Mouse (Mus musculus) lung, adult 18-20 months (tissue): Measurements from ENCODE around the gene Id1.

Experiments used
- DNase-seq, 2 experiments: peaks; one replicate each; pipeline ENCODE4 v3.0.0; 2022; ENCODE audit warnings: mixed read lengths in 2 of 2

Gene Id1

GRCm38 (mm10) chr2:152724332-152724723, 11.7 kb upstream of the Id1 start:
- no peak for DNase-seq

- peak; percentile 44 to 67 for DNase-seq
Measured at GRCm38 (mm10) chr2:152725178-152725750, 10.8 kb upstream of the Id1 start.

DNA sequence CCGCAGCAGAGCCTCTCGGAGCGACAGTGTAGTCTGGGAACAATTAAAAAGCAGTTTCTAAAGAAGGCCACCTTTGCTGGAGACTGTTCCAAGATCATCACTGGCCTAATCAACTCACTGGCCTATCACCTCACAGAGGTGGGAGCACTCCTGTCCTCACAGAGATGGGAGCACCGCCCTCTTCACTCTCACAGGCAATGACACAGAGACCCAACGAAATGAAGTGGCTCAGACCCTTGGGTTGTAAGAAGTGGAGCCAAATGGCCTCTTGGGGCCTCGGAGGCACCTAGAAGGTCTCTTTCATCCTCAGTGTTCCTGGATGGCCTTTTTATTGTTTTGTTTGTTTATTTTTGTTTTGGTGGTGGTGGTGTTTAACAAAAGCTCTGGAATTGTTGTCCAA, 9.8 kb upstream of the Id1 start:
- DNase-seq, result no peak

DNA sequence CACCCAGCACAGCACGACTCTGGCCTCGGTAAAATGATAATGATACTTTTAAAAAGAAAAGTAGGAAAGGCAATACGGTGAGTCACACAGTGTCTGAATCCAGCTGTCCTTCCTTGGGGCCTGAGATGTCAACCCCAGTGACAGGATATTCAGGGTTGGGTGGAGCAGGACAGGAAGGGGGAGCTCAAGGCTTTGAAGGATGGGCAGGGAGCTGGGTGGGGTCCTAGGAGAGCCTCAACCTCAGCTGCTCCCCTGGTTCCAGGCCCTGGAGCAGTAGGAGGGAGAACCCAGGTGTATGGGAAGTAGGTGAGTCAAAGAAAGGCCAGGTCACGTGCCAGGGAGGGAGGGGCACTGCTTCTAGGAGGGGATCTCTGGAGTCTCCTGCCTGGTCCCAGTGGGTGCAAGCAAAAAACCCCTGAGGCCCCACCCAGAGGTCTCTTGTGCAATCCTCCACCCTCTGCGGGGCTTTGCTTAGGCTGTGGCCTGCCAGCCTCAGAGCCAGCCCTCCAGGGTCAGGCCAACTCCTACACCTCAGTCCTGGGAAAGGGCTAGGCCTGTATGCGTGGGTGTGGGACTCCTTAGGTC, 9.2 kb upstream of the Id1 start:
- peak; percentile 55 to 64 for DNase-seq

GRCm38 (mm10) chr2:152727795-152728510, 8.1 kb upstream of the Id1 start:
- peak; percentile 76 to 85 for DNase-seq

- DNase-seq, result no peak
Measured at GRCm38 (mm10) chr2:152728594-152728993, 7.5 kb upstream of the Id1 start.

GRCm38 (mm10) chr2:152729013-152729635, 6.9 kb upstream of the Id1 start:
- no peak for DNase-seq

- peak; percentile 55 to 58 for DNase-seq
Measured at GRCm38 (mm10) chr2:152729636-152730020, 6.4 kb upstream of the Id1 start.

- no peak for DNase-seq
Measured at GRCm38 (mm10) chr2:152733201-152733600, 2.9 kb upstream of the Id1 start.

GRCm38 (mm10) chr2:152734501-152734900, 1.6 kb upstream of the Id1 start:
- no peak for DNase-seq

DNA sequence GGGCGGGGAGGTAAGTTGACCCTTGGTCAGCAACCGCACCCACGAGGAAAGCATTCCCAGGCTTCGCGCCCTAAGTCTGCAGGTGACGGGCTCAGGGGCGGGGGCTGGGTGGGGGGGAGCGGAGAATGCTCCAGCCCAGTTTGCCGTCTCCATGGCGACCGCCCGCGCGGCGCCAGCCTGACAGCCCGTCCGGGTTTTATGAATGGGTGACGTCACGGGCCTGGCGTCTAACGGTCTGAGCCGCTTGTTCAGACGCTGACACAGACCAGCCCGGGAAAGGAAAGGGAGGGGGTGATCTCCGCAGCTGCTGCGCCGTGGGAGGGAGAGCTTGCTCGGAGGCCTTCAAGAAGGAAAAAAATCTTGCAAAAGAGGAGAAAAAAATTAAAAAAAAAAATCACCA, 1.1 kb upstream of the Id1 start:
- DNase-seq, result peak; percentile 95 to 98

DNA sequence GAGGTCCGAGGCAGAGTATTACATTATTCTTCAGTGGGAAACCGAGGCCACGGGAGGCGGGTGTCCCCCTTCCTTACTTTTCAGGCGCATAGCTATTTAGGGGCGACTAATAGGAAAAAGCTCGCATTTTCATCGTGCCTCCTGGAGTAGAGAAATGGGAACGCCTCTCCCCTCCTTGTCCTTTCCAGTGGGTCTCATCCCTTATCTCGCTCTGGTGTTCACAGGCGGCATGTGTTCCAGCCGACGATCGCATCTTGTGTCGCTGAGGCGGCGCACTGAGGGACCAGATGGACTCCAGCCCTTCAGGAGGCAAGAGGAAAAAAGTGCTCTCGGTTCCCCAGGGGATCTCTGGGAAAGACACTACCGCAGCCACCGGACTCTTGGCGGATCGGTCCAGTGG, 697 bp downstream of the Id1 start:
- peak in 1 of 2 experiments; percentile 40 for DNase-seq

DNA sequence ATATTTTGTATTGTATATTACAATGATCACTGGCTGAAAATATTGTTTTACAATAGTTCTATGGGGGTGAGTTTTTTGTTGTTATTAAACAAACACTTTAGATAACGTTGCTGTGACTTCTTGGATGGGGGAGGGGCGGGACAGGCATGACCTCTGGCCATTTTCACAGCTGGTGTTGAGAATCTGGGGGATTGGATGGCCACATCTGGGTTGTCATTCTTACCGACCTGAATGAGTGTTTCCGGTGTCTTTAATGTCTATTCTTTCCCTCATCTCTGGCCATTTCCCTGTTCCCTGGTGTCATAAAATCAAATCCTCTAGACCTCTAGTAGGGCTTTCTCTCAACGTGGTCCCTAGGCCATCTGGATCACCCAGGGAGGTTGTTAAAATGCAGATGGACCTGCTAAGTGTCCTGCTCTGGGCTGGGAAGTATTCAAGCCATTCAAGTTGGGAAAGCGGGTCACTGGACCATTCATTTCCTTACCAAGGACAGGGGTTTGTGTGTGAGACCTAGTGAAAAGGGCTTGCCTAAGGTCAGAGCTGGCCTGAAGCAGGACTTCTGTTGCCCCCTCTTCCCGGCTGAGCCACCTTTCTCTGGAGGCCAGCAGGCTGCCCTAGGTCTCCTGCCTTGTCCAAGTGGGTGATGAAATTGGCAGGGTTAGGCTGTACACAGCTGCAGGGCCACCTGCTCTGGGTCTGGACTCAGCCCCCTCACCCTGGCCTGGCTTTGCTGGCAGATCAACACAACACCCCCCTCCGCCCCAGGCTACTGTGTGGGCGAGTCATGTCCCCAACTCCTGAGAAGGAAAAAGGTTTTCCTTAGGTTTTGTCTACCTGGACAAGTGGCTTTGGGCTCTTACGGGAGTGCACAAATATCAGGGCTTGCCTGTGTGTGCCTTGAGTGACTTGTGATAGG, 1.5 kb downstream of the Id1 start:
- no peak for DNase-seq

DNA sequence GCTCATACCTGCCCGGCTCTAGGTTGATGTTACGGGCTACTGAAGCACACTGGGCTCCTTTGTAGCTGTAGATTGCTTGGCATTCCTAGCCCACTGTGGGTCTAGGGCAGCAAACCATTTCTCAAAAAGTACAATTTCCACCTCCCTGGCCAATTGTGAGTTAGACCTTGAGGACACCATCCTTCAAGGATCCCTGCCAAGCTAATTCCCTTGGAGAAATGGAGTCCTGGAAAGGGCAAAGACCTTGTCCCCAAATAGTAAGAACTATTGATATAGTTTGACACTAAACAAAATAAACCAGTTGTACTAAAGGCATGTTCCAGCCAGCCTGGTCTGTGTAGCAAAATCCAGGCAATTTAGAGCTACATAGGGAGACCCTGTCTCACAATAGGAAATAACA, 2.3 kb downstream of the Id1 start:
- DNase-seq, result no peak

DNA sequence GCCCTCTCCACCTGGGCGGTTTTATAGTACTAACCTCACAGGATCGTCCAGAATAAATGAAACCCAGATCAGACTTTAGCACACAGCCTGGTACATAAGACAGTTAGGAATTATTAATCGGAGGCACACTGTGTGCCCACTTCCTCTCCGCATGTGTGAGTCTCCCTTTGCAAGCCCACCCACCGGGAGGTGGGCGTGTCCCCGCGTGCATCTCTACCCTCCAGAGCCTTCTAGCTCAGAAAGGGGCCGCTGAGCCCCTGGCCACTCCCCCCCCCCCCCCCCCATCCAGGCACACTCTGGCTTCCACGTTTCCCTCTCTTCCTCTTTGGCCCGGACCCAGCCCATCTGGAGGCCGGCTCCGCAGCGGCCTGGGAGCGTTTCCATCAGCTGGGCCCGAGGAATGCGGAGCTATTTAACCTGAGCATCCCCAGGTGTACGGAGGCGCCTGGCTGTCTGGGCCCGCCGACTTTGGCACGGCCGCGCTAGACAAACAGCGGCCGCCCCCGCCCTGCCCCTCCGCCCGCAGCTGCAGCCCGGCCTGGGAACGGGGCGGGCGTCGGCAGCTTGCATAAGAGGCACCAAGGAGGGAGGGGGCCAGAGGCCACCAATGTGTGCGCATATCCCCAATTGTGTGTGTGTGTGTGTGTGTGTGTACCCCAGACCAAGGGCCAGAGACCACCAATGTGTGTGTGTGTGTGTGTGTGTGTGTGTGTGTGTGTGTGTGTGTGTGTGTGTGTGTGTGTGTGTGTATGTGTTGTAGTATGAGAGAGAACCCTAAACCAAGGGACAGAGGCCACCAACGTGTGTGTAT, 3.2 kb downstream of the Id1 start:
- DNase-seq, result peak; percentile 84 to 89

- DNase-seq, result peak; percentile 51 to 74
Measured at GRCm38 (mm10) chr2:152739842-152740260, 3.8 kb downstream of the Id1 start.

- no peak for DNase-seq
Measured at GRCm38 (mm10) chr2:152740490-152740889, 4.4 kb downstream of the Id1 start.

GRCm38 (mm10) chr2:152741153-152742041, 5.3 kb downstream of the Id1 start:
- peak; percentile 91 to 95 for DNase-seq

- DNase-seq, result peak; percentile 67 to 82
Measured at GRCm38 (mm10) chr2:152742435-152742834, 6.4 kb downstream of the Id1 start.

GRCm38 (mm10) chr2:152753944-152754711, 18.1 kb downstream of the Id1 start, which contains the start of gene Cox4i2:
Gene Cox4i2, plus strand, starts transcription at chr2:152754173.
- peak in 1 of 2 experiments; percentile 22 for DNase-seq
